Mouse (Mus musculus): ENCODE measurements around the gene Yipf3.

Yipf3 gene

DNA sequence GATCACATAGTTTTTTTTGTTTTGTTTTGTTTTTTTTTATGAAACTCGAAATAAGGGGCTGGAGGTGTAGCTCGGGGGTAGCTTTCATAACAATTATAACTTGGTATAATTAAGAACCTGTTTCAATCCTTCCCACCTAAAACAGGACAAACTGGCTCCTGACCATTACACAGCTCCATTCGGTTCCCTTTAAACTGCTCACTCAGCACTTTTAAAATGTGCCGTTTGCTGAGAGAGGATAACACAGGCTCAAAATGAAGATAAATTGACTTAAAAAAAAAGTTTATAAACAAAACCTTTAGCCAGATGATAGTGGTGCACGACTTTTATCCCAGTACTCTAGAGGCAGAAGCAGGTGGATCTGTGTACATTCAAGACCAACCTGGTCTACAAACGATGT lies 37.5 kb downstream of the Yipf3 start:
- DNase-seq = no peak

DNA sequence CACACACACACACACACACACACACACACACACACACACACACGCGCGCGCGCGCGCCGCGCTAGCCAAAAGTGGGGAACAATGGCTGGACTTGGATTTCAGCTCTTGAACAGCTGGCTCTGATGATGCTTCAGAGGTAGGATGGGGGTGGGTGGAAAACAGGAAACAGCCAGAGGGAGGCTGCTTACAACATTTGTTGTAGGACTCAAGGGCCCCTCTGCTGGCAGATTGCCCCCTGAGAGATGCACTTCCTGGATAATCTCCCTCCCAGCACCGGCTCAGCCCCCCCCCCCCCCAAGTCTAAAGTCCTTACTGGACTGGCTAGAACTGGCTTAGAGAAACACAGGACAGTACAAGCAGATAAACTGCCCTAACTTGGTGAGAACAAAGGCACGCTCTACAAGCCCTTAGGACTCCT lies 39.8 kb downstream of the Yipf3 start:
- DNase-seq = no peak

DNA sequence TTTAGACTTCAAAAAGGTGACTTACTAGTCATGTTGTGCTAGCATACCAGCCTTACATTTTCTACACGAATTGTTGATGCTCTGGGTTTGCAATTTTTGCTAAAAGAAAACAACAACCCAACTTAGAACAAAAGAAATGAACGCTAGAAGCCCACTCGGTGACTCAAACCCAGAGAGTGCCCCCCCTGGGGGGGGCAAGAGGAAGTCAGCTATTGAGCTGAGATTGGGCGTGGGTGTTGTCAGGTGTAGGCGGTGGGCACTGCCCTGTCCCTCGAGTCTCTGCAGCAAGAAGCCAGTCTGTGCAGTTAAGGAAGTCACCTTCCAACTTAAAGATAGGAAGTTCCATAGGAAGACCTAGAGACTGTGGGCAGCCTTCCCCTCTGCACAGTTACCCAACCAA lies 48.7 kb downstream of the Yipf3 start:
- no peak for DNase-seq

DNA sequence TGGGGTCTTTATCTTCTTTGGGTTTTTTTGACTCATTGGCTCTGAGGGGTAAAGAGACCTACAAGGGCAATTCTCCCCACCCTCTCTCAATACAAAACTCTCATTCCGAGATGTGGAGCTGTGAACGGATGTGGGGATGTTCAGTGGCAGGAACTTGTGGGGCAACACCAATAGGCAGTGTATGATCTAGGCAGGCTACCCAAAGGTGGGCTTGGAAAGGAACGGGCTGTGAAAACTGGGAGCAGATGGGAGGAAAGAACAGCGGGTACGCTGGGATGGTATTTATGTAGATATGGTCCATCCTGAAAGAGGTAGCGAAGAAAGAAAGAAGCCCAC lies 49.1 kb downstream of the Yipf3 start:
- no peak for DNase-seq

DNA sequence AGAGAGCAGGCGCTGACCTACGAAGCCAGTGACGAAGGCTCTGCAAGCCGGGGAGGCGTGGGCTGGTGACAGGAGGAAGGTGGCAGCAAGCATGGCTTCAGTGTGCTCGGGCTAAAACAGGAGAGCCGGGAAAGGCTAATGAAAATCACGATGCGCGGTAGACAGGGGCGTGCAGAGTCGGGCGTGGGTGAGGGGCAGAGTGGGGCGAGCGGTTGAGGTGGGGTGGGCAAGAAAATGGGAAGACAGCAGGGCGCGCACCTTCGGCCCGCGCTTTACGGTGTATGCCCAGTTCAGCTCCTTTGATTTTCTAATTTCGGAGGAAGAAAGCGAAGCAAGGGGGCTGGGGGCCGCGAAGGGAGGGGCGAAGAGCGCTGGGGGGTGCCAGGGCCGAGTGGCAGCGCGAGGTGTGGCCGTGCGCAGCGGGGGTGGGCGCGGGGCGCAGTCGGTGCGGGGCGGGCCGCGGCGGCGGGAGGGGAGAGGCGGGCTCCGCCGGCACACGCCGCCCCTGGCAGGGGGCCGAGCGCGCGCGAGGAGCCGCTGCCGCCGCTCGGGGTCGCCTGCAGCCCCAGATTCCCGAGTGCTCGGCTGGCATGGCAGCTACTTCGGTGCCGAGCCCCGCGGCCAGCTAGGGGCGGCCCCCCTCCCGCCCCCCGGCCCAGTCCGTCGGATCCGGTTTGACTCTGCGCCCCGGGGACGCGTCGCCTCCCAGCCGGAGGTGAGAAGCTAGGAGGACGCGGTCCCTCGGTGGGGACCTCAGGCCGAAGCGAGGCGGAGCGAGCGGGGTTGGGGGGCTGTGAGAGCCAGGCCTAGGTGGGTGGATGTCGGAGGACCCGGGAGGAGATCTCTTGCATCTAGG lies 49.7 kb downstream of the Yipf3 start, which contains the start of gene Dlk2:
Gene Dlk2, plus strand, starts transcription at position 58 of the 856 bp plus-strand sequence.
- no peak for DNase-seq

DNA sequence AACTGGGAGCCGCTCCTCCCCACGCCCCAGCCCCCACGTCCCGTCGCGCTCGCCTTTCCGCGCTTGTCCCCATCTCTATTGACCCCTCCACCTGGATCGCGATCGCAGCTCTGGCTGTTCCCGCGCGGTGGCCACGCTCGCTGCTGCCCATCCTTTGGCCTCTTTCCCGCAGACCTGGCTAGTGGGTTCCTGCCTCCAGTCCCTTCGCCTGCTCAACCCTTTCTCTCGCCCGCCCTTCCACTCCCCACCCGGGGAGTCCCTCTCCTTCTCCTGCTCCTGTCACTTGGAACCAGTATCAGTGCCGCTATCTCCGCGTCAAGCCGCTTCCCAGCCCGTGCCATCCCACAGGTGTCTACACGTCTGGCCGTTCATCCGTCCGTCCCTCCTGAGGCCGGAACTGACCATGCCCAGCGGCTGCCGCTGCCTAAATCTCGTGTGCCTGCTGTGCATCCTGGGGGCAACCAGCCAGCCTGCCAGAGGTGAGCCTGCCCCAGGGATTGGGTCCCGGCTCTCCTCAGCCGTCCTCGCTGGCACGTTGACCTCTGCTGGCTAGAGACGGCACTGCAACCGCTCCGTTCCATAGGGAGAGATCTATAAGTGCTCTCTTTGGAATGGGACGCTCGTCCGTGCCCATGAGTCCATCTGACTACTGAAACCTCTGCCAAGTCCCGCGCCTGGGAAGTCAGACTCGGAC lies 50.5 kb downstream of the Yipf3 start:
- peak; percentile 84 for DNase-seq

DNA sequence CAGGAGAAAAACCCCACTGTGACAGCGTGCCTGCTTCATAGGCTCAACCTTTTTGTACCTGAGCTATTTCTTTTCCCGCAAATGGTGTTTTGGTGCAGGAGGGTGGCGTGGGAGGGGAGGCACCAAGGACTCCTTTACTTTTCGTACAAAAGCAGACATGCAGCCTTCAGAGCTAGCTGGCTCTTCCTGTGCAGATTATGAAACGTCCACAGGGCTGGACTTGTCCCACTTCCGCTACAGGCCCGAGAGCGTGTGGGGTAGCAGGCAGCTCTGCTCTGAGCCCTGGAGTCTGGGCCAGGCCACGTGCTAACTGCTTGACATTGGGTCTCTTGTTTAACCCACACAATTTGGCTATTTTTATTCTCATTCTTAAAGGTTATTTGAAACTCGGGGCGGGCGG lies 54.0 kb downstream of the Yipf3 start:
- DNase-seq = no peak

Measured in cerebellum, adult 8-10 months (tissue).